Mouse (Mus musculus): Measurements from ENCODE around the gene Zfp568. TPM values are rescaled to one million over a fixed set of nuclear protein-coding genes. Genes with fewer than 3 reads are reported as not detected.
"Not testable (repeated sequence)": the region's sequence is repeated elsewhere in the genome, so short reads cannot be mapped to it uniquely, and the experiment has no call there.

Gene Zfp568
- total RNA-seq (2022), result 10 to 100 TPM; 10.7 to 13.1 (median 11.9) TPM

GRCm38 (mm10) chr7:29983690-29984380 lies at the start of gene Zfp568:
Gene Zfp568, plus strand, starts transcription at chr7:29983955.
- peak; percentile 95 for DNase-seq

GRCm38 (mm10) chr7:29938856-29939255 lies 44.9 kb upstream of the Zfp568 start:
- DNase-seq, result no peak

- no peak for DNase-seq
Observed at GRCm38 (mm10) chr7:29941027-29941426, 42.7 kb upstream of the Zfp568 start.

GRCm38 (mm10) chr7:29942740-29943139 lies 41.0 kb upstream of the Zfp568 start:
- DNase-seq, result no peak

- DNase-seq, result no peak
Observed at GRCm38 (mm10) chr7:29943720-29944119, 40.0 kb upstream of the Zfp568 start.

- DNase-seq, result no peak
Observed at GRCm38 (mm10) chr7:29944201-29944600, 39.6 kb upstream of the Zfp568 start.

- DNase-seq, result no peak
Observed at GRCm38 (mm10) chr7:29953086-29953485, 30.7 kb upstream of the Zfp568 start.

GRCm38 (mm10) chr7:29953513-29954401 lies 30.0 kb upstream of the Zfp568 start, which contains the start of gene Zfp74:
Gene Zfp74, minus strand, starts transcription at chr7:29954089.
- DNase-seq, result peak; percentile 77

- peak; percentile 16 for DNase-seq
Observed at GRCm38 (mm10) chr7:29954731-29955130, 29.0 kb upstream of the Zfp568 start.

GRCm38 (mm10) chr7:29956257-29956656 lies 27.5 kb upstream of the Zfp568 start:
- no peak for DNase-seq

GRCm38 (mm10) chr7:29958125-29958724 lies 25.5 kb upstream of the Zfp568 start:
- DNase-seq, result no peak

GRCm38 (mm10) chr7:29959004-29959403 lies 24.8 kb upstream of the Zfp568 start:
- DNase-seq, result no peak

- not testable (repeated sequence) for DNase-seq
Observed at GRCm38 (mm10) chr7:29965115-29965810, 18.5 kb upstream of the Zfp568 start.

GRCm38 (mm10) chr7:29970686-29971085 lies 13.1 kb upstream of the Zfp568 start:
- DNase-seq, result no peak

- DNase-seq, result no peak
Observed at GRCm38 (mm10) chr7:29980761-29981160, 3.0 kb upstream of the Zfp568 start.

- no peak for DNase-seq
Observed at GRCm38 (mm10) chr7:29981455-29981854, 2.3 kb upstream of the Zfp568 start.

- DNase-seq, result no peak
Observed at GRCm38 (mm10) chr7:29981860-29982259, 1.9 kb upstream of the Zfp568 start.

GRCm38 (mm10) chr7:29982341-29982740 lies 1.4 kb upstream of the Zfp568 start:
- no peak for DNase-seq

- peak; percentile 20 for DNase-seq
Observed at GRCm38 (mm10) chr7:29982931-29983330, 824 bp upstream of the Zfp568 start.

GRCm38 (mm10) chr7:29983340-29983689 lies 440 bp upstream of the Zfp568 start:
- DNase-seq, result no peak

GRCm38 (mm10) chr7:29986101-29986500 lies 2.3 kb downstream of the Zfp568 start:
- DNase-seq, result no peak

GRCm38 (mm10) chr7:29987551-29987950 lies 3.8 kb downstream of the Zfp568 start:
- DNase-seq, result no peak

- no peak for DNase-seq
Observed at GRCm38 (mm10) chr7:29989031-29989430, 5.3 kb downstream of the Zfp568 start.
